Mouse (Mus musculus): ENCODE results near the gene Alkbh2.
A peak's percentile ranks its signal among the peaks of the same experiment; 100 is the strongest.

Alkbh2 gene

DNA sequence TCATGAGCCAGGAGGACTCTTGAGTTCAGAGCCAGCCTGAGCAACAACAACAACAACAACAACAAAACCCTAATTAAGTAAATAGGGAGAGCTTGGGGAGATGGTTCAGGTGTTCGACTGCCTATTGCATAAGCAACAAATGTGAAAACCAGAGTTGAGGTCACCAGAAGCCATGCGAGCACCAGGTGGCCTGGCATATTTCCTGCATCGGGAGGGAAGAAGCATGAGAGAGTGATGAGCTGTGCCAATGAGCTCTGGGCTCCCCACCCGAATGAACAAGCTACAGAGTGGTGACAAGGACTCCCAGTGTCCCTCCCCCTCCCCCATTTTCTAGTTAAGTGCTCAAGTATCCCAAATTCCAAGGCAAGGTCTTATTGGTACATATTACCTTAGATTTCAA, 26.1 kb downstream of the Alkbh2 start:
- DNase-seq (ENCODE audit: low spot score in 2 of 2): no peak

DNA sequence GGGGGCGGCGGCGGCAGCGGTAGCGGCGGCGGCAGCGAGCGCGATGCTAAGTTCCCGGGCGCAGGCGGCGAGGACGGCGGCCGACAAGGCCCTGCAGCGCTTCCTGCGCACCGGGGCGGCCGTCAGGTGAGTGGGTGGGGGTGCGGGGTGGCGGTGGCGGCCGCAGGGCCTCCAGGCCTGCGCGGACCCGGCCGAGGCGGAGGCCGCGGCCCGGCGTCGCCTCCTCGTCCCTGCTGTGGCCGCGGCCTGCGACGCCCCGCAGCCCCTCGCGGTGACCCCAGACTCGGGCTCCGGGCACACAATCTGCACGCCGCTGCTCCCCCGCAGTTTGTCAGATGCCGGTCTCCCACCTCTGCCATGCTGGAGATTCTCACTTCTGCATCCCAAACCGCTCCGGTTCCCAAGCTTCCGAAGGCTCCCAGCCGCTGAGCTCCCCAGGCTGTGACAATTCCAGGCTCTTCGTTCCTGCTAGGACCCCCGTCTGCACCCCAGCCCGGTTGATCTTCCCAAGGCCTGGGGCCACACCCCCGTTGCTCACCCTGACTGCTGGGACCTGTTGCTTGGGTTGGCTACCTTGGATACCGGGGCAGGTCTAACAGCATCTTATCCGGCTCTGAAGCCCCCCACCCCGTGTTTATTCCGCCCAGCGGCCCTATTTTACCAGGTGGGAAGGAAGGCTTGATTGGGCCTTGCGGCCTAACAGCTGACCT, 27.5 kb downstream of the Alkbh2 start:
- no peak for DNase-seq (ENCODE audit: low spot score in 2 of 2)

GRCm38 (mm10) chr5:114099709-114100389, 28.2 kb downstream of the Alkbh2 start:
- DNase-seq (ENCODE audit: low spot score in 2 of 2): peak; percentile 76

DNA sequence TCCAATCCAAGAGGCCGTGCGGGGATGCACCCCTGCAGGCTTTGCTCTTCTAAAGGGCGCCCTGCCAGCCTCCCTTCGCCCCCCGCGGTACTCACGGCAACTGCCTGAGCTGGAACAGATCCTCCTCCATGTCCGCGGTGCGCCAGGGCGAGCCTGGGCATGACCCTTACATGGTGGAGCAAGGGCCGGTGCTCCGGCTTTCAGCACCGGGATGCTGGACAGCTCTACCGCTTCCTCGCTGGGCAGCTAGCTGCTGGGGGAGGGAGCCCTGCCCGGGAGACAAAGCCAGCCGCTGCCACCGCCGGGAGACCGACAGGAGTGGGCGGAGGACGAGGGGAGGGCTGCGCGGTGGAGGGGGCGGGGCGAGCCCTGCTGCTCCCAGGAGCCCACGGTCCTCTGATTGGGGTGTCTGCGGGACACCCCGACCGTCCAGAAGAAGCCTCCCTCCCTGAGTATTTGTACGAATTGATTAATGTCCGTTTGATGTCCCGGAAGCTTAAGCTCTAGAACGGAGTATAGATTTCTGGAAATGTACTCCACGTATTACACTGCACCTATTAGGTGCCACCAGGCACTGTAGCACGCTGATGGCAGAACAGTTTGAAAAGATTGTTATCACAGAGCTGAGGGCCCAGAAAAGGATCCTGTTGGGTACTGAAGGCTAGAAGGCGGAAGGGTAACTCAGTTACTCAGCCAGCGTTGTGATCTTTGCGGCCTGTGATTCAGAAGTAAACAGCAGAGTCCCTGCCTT, 36.8 kb downstream of the Alkbh2 start, which contains the start of gene Svop:
Gene Svop (minus strand): TSS at position 514 of the 751 bp plus-strand sequence.
- peak; percentile 15 to 21 for DNase-seq (ENCODE audit: low spot score in 2 of 2)

DNA sequence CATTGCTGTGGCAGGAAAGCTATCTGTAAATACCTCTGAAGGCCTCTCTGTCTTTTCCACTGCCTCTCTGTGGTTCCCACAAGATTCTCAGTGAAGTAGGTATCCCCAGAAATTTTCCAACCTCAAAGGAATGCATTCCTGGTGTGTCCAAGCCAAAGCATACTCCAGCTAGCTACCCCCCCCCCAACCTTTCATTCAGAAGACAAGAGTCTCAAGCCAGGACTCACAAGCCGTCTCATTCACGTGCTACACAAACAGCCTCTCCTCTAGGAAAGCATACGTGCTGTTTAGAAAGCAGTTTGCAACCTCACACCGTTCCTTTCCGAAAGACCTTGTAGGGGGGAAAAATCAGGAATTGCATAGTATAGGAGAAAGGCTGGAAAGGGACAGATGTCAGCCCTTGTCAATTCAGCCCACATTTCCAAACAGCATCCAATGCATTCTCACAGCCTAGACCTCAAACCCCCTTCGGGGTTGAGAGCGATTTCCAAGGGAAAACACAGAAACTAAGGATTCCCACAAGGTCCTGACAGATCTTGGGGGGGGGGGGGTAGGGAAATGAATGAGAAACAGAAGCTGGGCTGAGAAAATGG, 37.5 kb downstream of the Alkbh2 start:
- no peak for DNase-seq (ENCODE audit: low spot score in 2 of 2)

DNA sequence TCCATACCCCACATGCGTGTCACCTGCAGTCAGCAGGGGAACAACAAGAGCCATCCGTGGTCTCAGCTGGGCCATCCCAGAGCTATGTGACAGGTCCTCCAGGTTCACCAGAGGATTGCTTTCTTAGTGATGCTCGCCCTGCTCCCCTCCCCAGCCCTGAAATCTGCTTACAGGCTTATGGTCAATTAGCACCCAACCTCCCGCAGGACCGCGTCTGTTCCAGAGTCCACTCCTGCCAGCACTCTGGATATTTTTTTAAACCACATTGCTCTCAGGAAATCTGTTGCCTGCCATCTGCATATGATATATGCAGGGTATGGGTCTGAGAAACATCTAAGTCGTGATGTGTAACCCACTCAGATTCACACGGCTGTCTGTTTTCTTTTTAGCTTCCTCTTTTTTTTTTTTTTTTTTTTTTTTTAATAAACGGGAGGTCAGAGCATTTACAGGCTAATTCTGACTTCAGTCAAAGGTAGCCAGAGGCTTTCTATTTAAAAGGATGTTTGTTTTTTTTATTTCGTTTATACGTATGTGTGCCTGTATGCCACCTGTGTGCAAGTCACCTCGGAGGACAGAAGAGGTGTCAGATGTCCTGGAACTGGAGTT, 40.0 kb downstream of the Alkbh2 start:
- no peak for DNase-seq (ENCODE audit: low spot score in 2 of 2)

GRCm38 (mm10) chr5:114085501-114085900, 42.5 kb downstream of the Alkbh2 start:
- no peak for DNase-seq (ENCODE audit: low spot score in 2 of 2)

GRCm38 (mm10) chr5:114077009-114077408, 51.0 kb downstream of the Alkbh2 start:
- no peak for DNase-seq (ENCODE audit: low spot score in 2 of 2)

All from spleen, postnatal 36 days (tissue).